Mouse (Mus musculus): ENCODE data around the gene Lgmn. TPM values are rescaled to one million over a fixed set of nuclear protein-coding genes. Genes with fewer than 3 reads are reported as not detected.

Gene Lgmn
- polyA plus RNA-seq, 2 experiments, result 36.3 to 59.7 TPM

DNA sequence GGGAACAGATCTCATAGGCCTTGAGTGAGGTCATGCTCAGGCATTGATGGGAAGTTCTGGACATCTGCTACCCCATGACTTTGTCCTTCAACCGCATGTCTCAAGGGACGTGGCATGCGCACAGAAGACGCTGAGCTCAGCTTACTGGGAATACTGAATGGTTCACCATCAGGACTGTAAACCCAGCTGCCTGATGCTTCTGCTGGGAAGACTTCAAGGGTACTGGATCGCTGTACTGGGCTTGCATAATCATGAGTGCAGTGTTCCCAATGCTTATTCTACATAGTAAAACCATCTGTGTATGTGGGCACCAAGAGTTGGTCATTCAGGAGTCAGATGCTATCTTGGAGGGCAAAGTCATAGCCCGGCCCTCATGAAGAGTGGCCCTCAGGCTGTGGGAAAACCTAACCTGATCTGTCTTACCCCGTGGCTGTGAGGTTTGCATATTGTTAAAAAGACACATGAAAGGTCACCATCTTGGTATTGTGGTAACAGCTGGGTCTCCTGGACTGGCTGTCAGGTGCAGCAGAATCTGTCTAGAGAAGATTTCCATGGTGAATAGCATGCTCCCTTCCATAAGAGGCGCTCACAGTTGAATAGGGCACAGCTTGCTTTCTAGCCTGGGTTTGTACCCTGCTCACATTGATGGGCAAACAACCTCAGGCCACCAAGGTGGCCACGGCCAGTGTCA is 73.3 kb downstream of the Lgmn start:
- peaks cover 0 to 8% of the 10 kb centered on the region in 2 experiments; a peak in 2 of 4 replicates for H3K4me1 ChIP-seq (replicated peaks; ENCODE audit: control insufficient read depth in 2 of 2, insufficient read depth in 2 of 2, low read length in 1 of 2)
- H3K27ac ChIP-seq, result no peak overlapping the region
- H3K4me3 ChIP-seq (ENCODE audit: insufficient read depth in 1 of 2, low read depth in 2 of 2, low read length in 2 of 2), result no peak overlapping the region

GRCm38 (mm10) chr12:102365016-102365415 is 74.6 kb downstream of the Lgmn start:
- WGBS (ENCODE audit: insufficient replicate concordance), result 53% methylated on average over 7 of the region's 7 CpGs
- no peaks in the 10 kb centered on the region; the same call in 1 of the 2 replicates for H3K36me3 ChIP-seq (replicated peaks; ENCODE audit: control insufficient read depth, insufficient read depth, low read depth)
- no peak overlapping the region for H3K4me3 ChIP-seq (ENCODE audit: insufficient read depth in 1 of 2, low read depth in 2 of 2, low read length in 2 of 2)
- TF ChIP-seq CTCF (IDR thresholded peaks at IDR 0.05; ENCODE audit: low read depth) (no peak), EP300 (IDR thresholded peaks at IDR 0.05; ENCODE audit: low read depth) (no peak)
- no peak overlapping the region for H3K4me2 ChIP-seq (ENCODE audit: low read depth)
- no peaks in the 10 kb centered on the region for H3K9me3 ChIP-seq (ENCODE audit: control insufficient read depth, low read length)
- no peak overlapping the region for H3K9ac ChIP-seq (replicated peaks)
- ATAC-seq (ENCODE audit: insufficient read depth) (no peak), DNase-seq (ENCODE audit: low read depth in 3 of 3, low spot score in 3 of 3) (no peak)
- no peak overlapping the region for H3K27ac ChIP-seq
- H3K27me3 ChIP-seq (ENCODE audit: control insufficient read depth, insufficient read depth, low read length), result no peaks in the 10 kb centered on the region
- peaks cover 0 to 8% of the 10 kb centered on the region in 2 experiments; a peak in 2 of 4 replicates for H3K4me1 ChIP-seq (replicated peaks; ENCODE audit: control insufficient read depth in 2 of 2, insufficient read depth in 2 of 2, low read length in 1 of 2)

More for the DNA sequence above, 73.3 kb downstream of the Lgmn start:
- Histone ChIP-seq H3K9ac (replicated peaks) (no peak overlapping the region), H3K27me3 (ENCODE audit: control insufficient read depth, insufficient read depth, low read length) (no peaks in the 10 kb centered on the region), H3K9me3 (ENCODE audit: control insufficient read depth, low read length) (no peaks in the 10 kb centered on the region), H3K4me2 (ENCODE audit: low read depth) (no peak overlapping the region), H3K36me3 (replicated peaks; ENCODE audit: control insufficient read depth, insufficient read depth, low read depth) (no peaks in the 10 kb centered on the region; the same call in 1 of the 2 replicates)
- no peak for DNase-seq (ENCODE audit: low read depth in 3 of 3, low spot score in 3 of 3)
- no peak for ATAC-seq (ENCODE audit: insufficient read depth)
- 73% methylated on average over 9 of the region's 9 CpGs for WGBS (ENCODE audit: insufficient replicate concordance)
- TF ChIP-seq CTCF (IDR thresholded peaks at IDR 0.05; ENCODE audit: low read depth) (no peak), EP300 (IDR thresholded peaks at IDR 0.05; ENCODE audit: low read depth) (no peak)

GRCm38 (mm10) chr12:102361189-102362161 is 78.1 kb downstream of the Lgmn start:
- H3K9me3 ChIP-seq (ENCODE audit: control insufficient read depth, low read length), result no peaks in the 10 kb centered on the region
- DNase-seq (ENCODE audit: low read depth in 3 of 3, low spot score in 3 of 3) (no peak), ATAC-seq (ENCODE audit: insufficient read depth) (no peak)
- TF ChIP-seq CTCF (IDR thresholded peaks at IDR 0.05; ENCODE audit: low read depth), result no peak
- TF ChIP-seq EP300 (IDR thresholded peaks at IDR 0.05; ENCODE audit: low read depth), result no peak
- no peaks in the 10 kb centered on the region; the same call in 1 of the 2 replicates for H3K36me3 ChIP-seq (replicated peaks; ENCODE audit: control insufficient read depth, insufficient read depth, low read depth)
- no peak overlapping the region for H3K4me3 ChIP-seq (ENCODE audit: insufficient read depth in 1 of 2, low read depth in 2 of 2, low read length in 2 of 2)
- no peak overlapping the region for H3K4me2 ChIP-seq (ENCODE audit: low read depth)
- H3K27me3 ChIP-seq (ENCODE audit: control insufficient read depth, insufficient read depth, low read length), result no peaks in the 10 kb centered on the region
- no peak overlapping the region for H3K27ac ChIP-seq
- H3K9ac ChIP-seq (replicated peaks), result no peak overlapping the region
- peaks cover 0 to 6% of the 10 kb centered on the region in 2 experiments; a peak in 1 of 4 replicates for H3K4me1 ChIP-seq (replicated peaks; ENCODE audit: control insufficient read depth in 2 of 2, insufficient read depth in 2 of 2, low read length in 1 of 2)
- WGBS (ENCODE audit: insufficient replicate concordance), result 60% methylated on average over 10 of the region's 10 CpGs

GRCm38 (mm10) chr12:102359390-102359789 is 80.2 kb downstream of the Lgmn start:
- Histone ChIP-seq H3K4me3 (ENCODE audit: insufficient read depth in 1 of 2, low read depth in 2 of 2, low read length in 2 of 2) (no peak overlapping the region), H3K4me1 (replicated peaks; ENCODE audit: control insufficient read depth in 2 of 2, insufficient read depth in 2 of 2, low read length in 1 of 2) (peaks cover 0 to 6% of the 10 kb centered on the region in 2 experiments; a peak in 2 of 4 replicates), H3K27me3 (ENCODE audit: control insufficient read depth, insufficient read depth, low read length) (no peaks in the 10 kb centered on the region), H3K36me3 (replicated peaks; ENCODE audit: control insufficient read depth, insufficient read depth, low read depth) (no peaks in the 10 kb centered on the region; the same call in 1 of the 2 replicates), H3K4me2 (ENCODE audit: low read depth) (no peak overlapping the region), H3K9me3 (ENCODE audit: control insufficient read depth, low read length) (no peaks in the 10 kb centered on the region), H3K27ac (no peak overlapping the region), H3K9ac (replicated peaks) (no peak overlapping the region)
- TF ChIP-seq EP300 (IDR thresholded peaks at IDR 0.05; ENCODE audit: low read depth) (no peak), CTCF (IDR thresholded peaks at IDR 0.05; ENCODE audit: low read depth) (no peak)
- DNase-seq (ENCODE audit: low read depth in 3 of 3, low spot score in 3 of 3) (no peak), ATAC-seq (ENCODE audit: insufficient read depth) (no peak)
- 41% methylated on average over 4 of the region's 4 CpGs for WGBS (ENCODE audit: insufficient replicate concordance)

Data from liver, embryonic 14.5 days (tissue).